Mouse (Mus musculus): ENCODE measurements around the gene Psme3.

The Psme3 gene

DNA sequence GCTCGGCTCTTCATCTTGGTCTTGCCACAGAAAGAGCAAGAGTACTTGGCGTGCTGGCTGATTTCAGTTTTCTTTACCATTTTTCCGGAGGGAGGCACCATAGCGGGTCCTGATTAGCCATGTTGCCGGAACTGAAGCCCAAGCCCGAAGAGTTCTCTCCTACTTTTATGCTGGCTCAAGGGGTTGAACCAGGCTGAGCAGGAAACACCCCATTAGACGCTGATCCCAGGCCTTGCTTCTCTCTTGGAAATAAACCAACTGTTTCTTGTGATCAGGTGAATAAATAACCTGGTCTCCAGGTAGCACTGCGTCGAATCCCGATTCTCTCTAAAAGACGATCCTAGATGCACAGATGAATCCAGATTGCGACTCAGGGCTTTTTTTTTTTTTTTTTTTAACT, 37.4 kb downstream of the Psme3 start:
- no peak for DNase-seq (ENCODE audit: extremely low spot score)

DNA sequence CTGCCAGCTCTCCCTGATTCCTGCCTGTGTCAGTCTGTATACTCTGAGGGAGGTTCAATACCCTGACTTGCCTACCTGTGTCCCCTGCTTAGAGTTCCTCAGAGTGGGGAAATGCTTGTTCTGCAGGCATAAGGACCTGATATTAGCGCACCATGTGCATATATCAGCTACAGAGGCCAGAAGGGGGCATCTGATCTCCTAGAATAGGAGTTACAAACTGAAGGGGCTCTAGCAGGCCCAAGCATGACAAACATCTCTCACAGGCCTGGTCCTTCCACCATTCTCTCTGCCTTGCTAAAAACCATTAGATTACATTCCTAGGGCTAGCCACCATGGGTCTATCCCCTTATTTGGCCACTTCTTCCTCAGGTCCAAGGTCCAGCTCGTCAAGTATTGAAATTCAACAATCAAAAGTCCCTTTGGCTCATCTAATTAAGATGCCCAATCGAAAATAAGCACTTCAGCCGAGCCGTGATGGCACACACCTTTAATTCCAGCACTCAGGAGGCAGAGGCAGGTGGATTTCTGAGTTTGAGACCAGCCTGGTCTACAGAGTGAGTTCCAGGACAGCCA, 38.5 kb downstream of the Psme3 start:
- DNase-seq (ENCODE audit: extremely low spot score): no peak

DNA sequence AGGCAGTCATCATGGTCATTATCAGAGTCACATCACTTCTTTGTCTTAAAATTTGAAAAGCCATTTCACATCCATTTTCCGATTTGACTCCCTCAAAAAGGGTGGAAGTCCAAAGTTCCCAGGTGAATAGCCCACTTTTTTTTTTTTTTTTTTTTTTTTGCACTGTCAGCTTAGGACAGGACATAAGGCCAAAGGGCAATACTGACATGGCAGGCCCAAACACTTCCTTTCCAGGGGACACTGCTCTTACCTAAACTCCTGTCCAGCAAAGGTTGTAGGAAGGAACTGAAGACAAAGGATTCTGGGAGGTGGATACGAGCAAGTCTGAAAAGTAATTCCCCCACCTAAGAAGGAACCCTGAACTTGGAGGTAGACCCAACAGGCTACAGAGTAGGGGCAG, 39.9 kb downstream of the Psme3 start:
- no peak for DNase-seq (ENCODE audit: extremely low spot score)

DNA sequence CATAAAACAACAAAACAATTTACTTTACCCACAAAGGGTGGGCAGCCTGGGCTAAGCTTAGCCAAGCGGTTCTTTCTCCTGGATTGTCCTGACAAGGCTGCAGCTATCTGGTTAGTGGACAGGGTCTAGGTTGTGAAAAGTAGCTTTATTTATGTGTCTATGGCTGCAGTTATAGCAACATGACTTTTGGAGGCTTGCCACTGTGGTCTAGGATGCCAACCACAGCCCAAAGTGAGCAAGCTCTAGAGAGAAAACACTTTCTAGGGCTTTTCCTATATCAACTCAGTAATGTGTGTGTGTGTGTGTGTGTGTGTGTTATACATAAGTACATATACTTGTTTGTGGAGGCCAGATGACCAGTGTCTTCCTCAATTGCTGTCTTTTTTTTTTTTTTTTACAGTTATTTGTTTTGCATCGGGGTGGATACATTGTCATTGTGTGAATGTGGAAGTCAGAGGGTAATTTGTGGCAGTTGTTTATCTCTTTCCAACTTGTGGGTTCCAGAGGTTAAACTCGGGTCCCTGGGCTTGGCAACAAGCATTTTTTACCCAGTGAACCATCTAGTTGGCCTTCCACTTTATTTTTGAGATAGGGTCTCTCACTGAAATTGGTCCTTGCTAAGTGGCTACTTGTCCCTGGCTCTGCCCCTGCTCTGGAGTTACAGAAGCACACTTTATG, 41.6 kb downstream of the Psme3 start:
- DNase-seq (ENCODE audit: extremely low spot score): no peak

DNA sequence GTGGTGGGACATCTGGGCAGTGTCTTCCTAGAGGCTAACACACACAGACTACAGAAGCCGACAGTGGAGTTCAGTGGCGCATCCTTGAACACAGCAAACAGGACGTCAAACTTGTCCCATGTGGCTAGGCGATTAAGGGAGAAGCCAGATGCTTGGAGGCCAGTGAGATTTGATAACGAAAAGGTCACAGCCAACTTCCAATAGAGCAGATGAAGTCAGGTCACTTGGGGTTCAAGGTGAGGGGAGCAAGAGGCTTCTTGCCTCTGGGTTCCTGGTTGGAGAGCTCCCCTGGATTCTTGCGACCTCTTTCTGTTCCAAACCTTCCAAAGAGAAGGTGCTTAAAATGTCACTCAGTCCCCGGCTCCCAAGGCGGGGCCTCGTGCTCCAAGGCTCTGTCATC, 43.8 kb downstream of the Psme3 start:
- DNase-seq (ENCODE audit: extremely low spot score): no peak

DNA sequence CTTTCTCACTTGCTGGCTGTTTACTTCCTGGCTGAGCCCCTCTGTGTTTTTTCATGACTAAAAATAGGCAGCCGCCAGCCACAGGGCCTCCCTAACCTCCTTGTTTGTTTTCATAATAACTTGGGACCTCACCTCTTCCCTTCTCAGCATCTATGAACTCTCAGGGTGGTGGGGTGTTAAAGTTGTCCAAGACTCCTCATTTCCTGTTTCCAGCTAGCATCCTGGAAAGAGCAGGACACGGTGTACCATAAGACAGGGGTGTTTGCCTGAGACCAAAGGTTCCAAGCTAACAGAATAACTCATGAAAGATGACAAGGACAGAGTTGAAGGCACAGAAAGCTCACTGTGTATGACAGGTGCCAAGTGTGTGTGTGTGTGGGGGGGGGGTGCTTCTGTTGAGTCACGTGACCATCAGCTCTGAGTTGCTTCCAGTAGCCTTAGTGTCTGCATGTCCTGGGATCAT, 44.7 kb downstream of the Psme3 start:
- DNase-seq (ENCODE audit: extremely low spot score): no peak

DNA sequence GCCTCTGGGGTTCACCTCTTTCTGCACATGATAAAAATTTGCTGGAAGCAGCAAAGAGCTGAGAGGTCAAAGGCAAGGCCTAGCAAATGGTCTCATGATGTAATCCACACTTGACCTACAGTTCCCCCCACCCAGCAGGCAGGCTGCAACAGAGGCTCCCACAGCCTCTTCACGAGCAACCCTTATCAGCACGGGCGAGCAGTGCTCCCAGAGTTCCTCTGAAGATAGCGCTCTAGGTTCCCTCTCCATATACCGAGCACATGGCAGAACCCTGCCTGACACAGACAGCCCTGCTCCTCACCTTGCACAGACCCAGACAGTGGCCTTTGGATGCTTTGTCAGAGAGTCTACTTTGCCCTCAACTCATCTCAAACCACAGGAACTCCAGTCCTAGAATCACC, 48.5 kb downstream of the Psme3 start:
- DNase-seq (ENCODE audit: extremely low spot score): no peak

DNA sequence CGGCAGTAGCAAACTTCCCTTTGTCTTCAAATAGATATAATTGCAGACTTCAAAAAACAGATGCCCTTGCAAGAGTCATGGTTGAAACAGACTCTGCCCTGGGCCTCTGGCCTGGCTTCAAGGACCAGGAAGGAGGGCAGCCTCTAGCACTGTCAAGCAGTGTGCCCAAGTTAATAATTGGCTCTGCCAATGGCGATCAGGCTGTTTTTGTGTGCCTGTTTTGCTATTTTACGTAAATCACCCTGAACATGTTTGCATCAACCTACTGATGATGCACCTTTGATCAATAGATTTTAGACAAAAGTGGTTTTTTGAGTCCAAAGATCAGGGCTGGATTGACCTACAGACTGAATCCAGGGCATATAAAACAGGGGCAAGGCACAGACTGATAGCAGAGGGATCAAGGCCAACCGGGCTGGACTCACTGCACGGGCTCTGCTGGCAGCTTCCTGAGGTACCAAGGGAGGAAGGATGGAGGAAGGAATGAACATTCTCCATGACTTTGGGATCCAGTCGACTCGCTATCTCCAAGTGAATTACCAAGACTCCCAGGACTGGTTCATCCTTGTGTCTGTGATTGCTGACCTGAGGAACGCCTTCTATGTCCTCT, 51.4 kb downstream of the Psme3 start, which contains the start of gene G6pc:
Gene G6pc, plus strand, starts transcription at position 236 of the 610 bp plus-strand sequence.
- no peak for DNase-seq (ENCODE audit: extremely low spot score)

DNA sequence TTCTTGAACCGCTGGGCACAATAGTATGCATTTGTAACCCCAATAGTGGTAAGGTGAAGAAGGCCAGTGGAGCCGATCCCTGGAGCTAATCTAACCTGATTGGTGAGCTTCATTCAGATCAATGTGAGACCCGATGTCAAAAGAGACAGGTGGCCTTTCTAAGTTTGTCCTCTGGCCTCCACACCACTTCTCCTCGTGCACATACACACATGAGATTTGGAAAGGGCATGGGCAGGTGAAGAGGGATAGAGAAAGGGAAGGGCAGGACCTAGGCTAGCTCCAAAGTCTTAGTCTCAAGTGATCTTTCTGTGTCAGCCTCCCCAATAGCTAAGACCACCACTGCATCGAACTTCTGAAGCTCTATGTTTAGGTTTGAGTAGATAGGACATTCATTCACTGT, 54.1 kb downstream of the Psme3 start:
- no peak for DNase-seq (ENCODE audit: extremely low spot score)
